Mouse (Mus musculus) embryonic fibroblast, embryonic 13.5 days (primary cell): ENCODE results near the gene Nol12.

ENCODE experiments used
- CTCF ChIP-seq: IDR thresholded peaks from 2 replicates; pipeline ENCODE4 v1.5.1; 2011; ENCODE audit warnings: mild to moderate bottlenecking, control low read depth, low read length, moderate library complexity, borderline replicate concordance; ENCODE audit not compliant: insufficient read depth
- POLR2A ChIP-seq: IDR thresholded peaks from 2 replicates; pipeline ENCODE4 v1.6.1; 2011; ENCODE audit warnings: low read depth, mild to moderate bottlenecking, control low read depth, low read length, moderate library complexity

GRCm38 (mm10) chr15:78971626-78972025 is 36.9 kb downstream of the Nol12 start:
- TF ChIP-seq CTCF (no peak), POLR2A (no peak)
